Mouse (Mus musculus) hindbrain, embryonic 10.5 days (tissue): Measurements from ENCODE around the gene Sptan1. TPM values are rescaled to one million over a fixed set of nuclear protein-coding genes. Genes with fewer than 3 reads are reported as not detected.

ENCODE experiments used
- DNase-seq: peaks from one replicate; pipeline ENCODE4 v3.0.0-alpha.2; 2017; ENCODE audit warnings: low spot score
- H3K27ac ChIP-seq: fragments of 300-500 bp; sonication (generic); 2 replicates; pipeline ENCODE4 v1.5.1; 2016; ENCODE audit warnings: mild to moderate bottlenecking, moderate library complexity
- H3K27me3 ChIP-seq: fragments of 300-500 bp; sonication (generic); 2 replicates; pipeline ENCODE4 v1.6.1; 2016; ENCODE audit warnings: mild to moderate bottlenecking; ENCODE audit not compliant: poor library complexity, insufficient read depth, severe bottlenecking
- H3K36me3 ChIP-seq: fragments of 300-500 bp; sonication (generic); 2 replicates; pipeline ENCODE4 v1.6.1; 2016; ENCODE audit warnings: mild to moderate bottlenecking, moderate library complexity
- H3K4me1 ChIP-seq: fragments of 300-500 bp; sonication (generic); replicated peaks from 2 replicates; pipeline ENCODE4 v1.6.1; 2016; ENCODE audit warnings: mild to moderate bottlenecking
- H3K4me3 ChIP-seq: fragments of 300-500 bp; sonication (generic); 2 replicates; pipeline ENCODE4 v1.5.1; 2016; ENCODE audit warnings: mild to moderate bottlenecking, moderate library complexity
- H3K9me3 ChIP-seq: fragments of 300-500 bp; sonication (generic); 2 replicates; pipeline ENCODE4 v1.6.1; 2016; ENCODE audit warnings: mild to moderate bottlenecking, moderate library complexity
- WGBS: fragments of 180-500 bp; shearing (Covaris S2); methylation state at CpG from one replicate; pipeline ENCODE4 v1.1.7; 2016; 5-methylcytosine and 5-hydroxymethylcytosine counted together
- polyA plus RNA-seq: library from polyadenylated mRNA; unstranded; fragments of >200 nt; fragmentation: Nextera tagmentation; extraction: Ambion mirVana; gene quantifications from 2 replicates; pipeline ENCODE4 v1.2.1, GENCODE M21; 2016

Gene Sptan1
- polyA plus RNA-seq, 1 experiment from 2014 or later, result 115 TPM

- H3K9me3 ChIP-seq, result no peaks in the 10 kb centered on the region
- no peaks in the 10 kb centered on the region for H3K27me3 ChIP-seq
- WGBS, result 95% methylated on average over 11 of the region's 11 CpGs
- no peaks in the 10 kb centered on the region for H3K4me1 ChIP-seq
- DNase-seq, result no peak
- no peak overlapping the region for H3K4me3 ChIP-seq
- H3K36me3 ChIP-seq, result peaks cover 100% of the 10 kb centered on the region
- H3K27ac ChIP-seq, result no peak overlapping the region
These were observed 49.1 kb downstream of the Sptan1 start for GRCm38 (mm10) chr2:30014326-30014966.

- no peaks in the 10 kb centered on the region for H3K9me3 ChIP-seq
- H3K4me1 ChIP-seq, result no peaks in the 10 kb centered on the region
- no peak overlapping the region for H3K4me3 ChIP-seq
- WGBS, result 91% methylated on average over 4 of the region's 4 CpGs
- DNase-seq, result no peak
- no peaks in the 10 kb centered on the region for H3K27me3 ChIP-seq
- H3K27ac ChIP-seq, result no peak overlapping the region
- H3K36me3 ChIP-seq, result peaks cover 100% of the 10 kb centered on the region
These were observed 60.1 kb downstream of the Sptan1 start for GRCm38 (mm10) chr2:30025454-30025853.

- Histone ChIP-seq H3K9me3 (no peaks in the 10 kb centered on the region), H3K36me3 (peaks cover 100% of the 10 kb centered on the region), H3K4me3 (no peak overlapping the region), H3K27ac (no peak overlapping the region), H3K4me1 (no peaks in the 10 kb centered on the region), H3K27me3 (no peaks in the 10 kb centered on the region)
- no peak for DNase-seq
- WGBS, result 90% methylated on average over 5 of the region's 5 CpGs
These were observed 61.6 kb downstream of the Sptan1 start for GRCm38 (mm10) chr2:30026997-30027396.

GRCm38 (mm10) chr2:30032244-30032846 lies 67.0 kb downstream of the Sptan1 start:
- Histone ChIP-seq H3K27ac (no peak overlapping the region), H3K36me3 (peaks cover 75% of the 10 kb centered on the region), H3K27me3 (no peaks in the 10 kb centered on the region), H3K4me1 (no peaks in the 10 kb centered on the region), H3K9me3 (no peaks in the 10 kb centered on the region), H3K4me3 (no peak overlapping the region)
- 66% methylated on average over 11 of the region's 11 CpGs for WGBS
- DNase-seq, result no peak

GRCm38 (mm10) chr2:30032957-30033356 lies 67.6 kb downstream of the Sptan1 start:
- Histone ChIP-seq H3K4me3 (no peak overlapping the region), H3K4me1 (no peaks in the 10 kb centered on the region), H3K36me3 (peaks cover 75% of the 10 kb centered on the region), H3K27me3 (no peaks in the 10 kb centered on the region), H3K27ac (no peak overlapping the region), H3K9me3 (no peaks in the 10 kb centered on the region)
- DNase-seq, result no peak
- WGBS, result 77% methylated on average over 6 of the region's 6 CpGs

- 90% methylated on average over 2 of the region's 2 CpGs for WGBS
- Histone ChIP-seq H3K4me1 (peaks cover 7% of the 10 kb centered on the region; the same call in 1 of the 2 replicates), H3K9me3 (no peaks in the 10 kb centered on the region), H3K27me3 (no peaks in the 10 kb centered on the region), H3K4me3 (no peak overlapping the region), H3K27ac (no peak overlapping the region), H3K36me3 (peaks cover 32% of the 10 kb centered on the region)
- no peak for DNase-seq
These were observed 72.4 kb downstream of the Sptan1 start for GRCm38 (mm10) chr2:30037762-30038161.

GRCm38 (mm10) chr2:30038370-30038769 lies 73.0 kb downstream of the Sptan1 start:
- 95% methylated on average over 10 of the region's 10 CpGs for WGBS
- no peaks in the 10 kb centered on the region for H3K27me3 ChIP-seq
- H3K27ac ChIP-seq, result no peak overlapping the region
- H3K4me1 ChIP-seq, result peaks cover 9% of the 10 kb centered on the region; the same call in 1 of the 2 replicates
- H3K9me3 ChIP-seq, result no peaks in the 10 kb centered on the region
- peaks cover 26% of the 10 kb centered on the region for H3K36me3 ChIP-seq
- no peak for DNase-seq
- H3K4me3 ChIP-seq, result no peak overlapping the region

GRCm38 (mm10) chr2:30039687-30040086 lies 74.3 kb downstream of the Sptan1 start:
- no peaks in the 10 kb centered on the region for H3K27me3 ChIP-seq
- H3K9me3 ChIP-seq, result no peaks in the 10 kb centered on the region
- no peak for DNase-seq
- no peak overlapping the region for H3K4me3 ChIP-seq
- H3K36me3 ChIP-seq, result peaks cover 22% of the 10 kb centered on the region
- no peak overlapping the region for H3K27ac ChIP-seq
- H3K4me1 ChIP-seq, result peaks cover 9% of the 10 kb centered on the region; the same call in 1 of the 2 replicates

- no peaks in the 10 kb centered on the region for H3K27me3 ChIP-seq
- 7% methylated on average over 4 of the region's 4 CpGs for WGBS
- peaks cover 30% of the 10 kb centered on the region for H3K36me3 ChIP-seq
- no peak overlapping the region for H3K4me3 ChIP-seq
- peaks cover 9% of the 10 kb centered on the region; the same call in 1 of the 2 replicates for H3K4me1 ChIP-seq
- peak; percentile 78 for DNase-seq
- 0 out of 2 replicates have a peak overlapping the region, but pooled peaks have one; percentile 20 for H3K27ac ChIP-seq
- no peaks in the 10 kb centered on the region for H3K9me3 ChIP-seq
These were observed 77.1 kb downstream of the Sptan1 start for GRCm38 (mm10) chr2:30042445-30042844.

GRCm38 (mm10) chr2:30044550-30044949 lies 79.2 kb downstream of the Sptan1 start:
- Histone ChIP-seq H3K27me3 (no peaks in the 10 kb centered on the region), H3K4me1 (peaks cover 17% of the 10 kb centered on the region), H3K9me3 (no peaks in the 10 kb centered on the region), H3K36me3 (peaks cover 22% of the 10 kb centered on the region), H3K27ac (no peak overlapping the region), H3K4me3 (no peak overlapping the region)
- no peak for DNase-seq
- 89% methylated on average over 5 of the region's 5 CpGs for WGBS

- peaks cover 17% of the 10 kb centered on the region for H3K4me1 ChIP-seq
- no peak for DNase-seq
- WGBS, result 98% methylated on average over 6 of the region's 6 CpGs
- no peak overlapping the region for H3K27ac ChIP-seq
- peaks cover 22% of the 10 kb centered on the region for H3K36me3 ChIP-seq
- no peaks in the 10 kb centered on the region; the same call in 1 of the 2 replicates for H3K27me3 ChIP-seq
- no peak overlapping the region for H3K4me3 ChIP-seq
- H3K9me3 ChIP-seq, result no peaks in the 10 kb centered on the region
These were observed 81.8 kb downstream of the Sptan1 start for GRCm38 (mm10) chr2:30047127-30047526.

- H3K9me3 ChIP-seq, result no peaks in the 10 kb centered on the region
- 64% methylated on average over 11 of the region's 11 CpGs for WGBS
- DNase-seq, result no peak
- H3K4me1 ChIP-seq, result peaks cover 8% of the 10 kb centered on the region
- H3K4me3 ChIP-seq, result peak overlapping the region; percentile 61
- peak overlapping the region; percentile 99 for H3K27ac ChIP-seq
- H3K36me3 ChIP-seq, result peaks cover 22% of the 10 kb centered on the region
- H3K27me3 ChIP-seq, result no peaks in the 10 kb centered on the region; the same call in 1 of the 2 replicates
These were observed 82.7 kb downstream of the Sptan1 start for GRCm38 (mm10) chr2:30048101-30048501.

- Histone ChIP-seq H3K4me1 (peaks cover 8% of the 10 kb centered on the region), H3K4me3 (peak within 1 kb of the TSS; percentile 61), H3K9me3 (no peaks in the 10 kb centered on the region), H3K27ac (peak within 1 kb of the TSS; percentile 99), H3K36me3 (peaks cover 22% of the 10 kb centered on the region), H3K27me3 (no peaks in the 10 kb centered on the region; the same call in 1 of the 2 replicates)
- DNase-seq, result peak; percentile 98
- 1% methylated on average over 54 of the region's 54 CpGs for WGBS
These were observed 83.5 kb downstream of the Sptan1 start, which contains the start of gene Wdr34 for GRCm38 (mm10) chr2:30048699-30049388. Wdr34 (minus strand) TSS chr2:30048881.
